Mouse (Mus musculus) liver, adult 2 months (tissue): Measurements from ENCODE around the gene Prickle3. TPM values are rescaled to one million over a fixed set of nuclear protein-coding genes. Genes with fewer than 3 reads are reported as not detected.

ENCODE experiments used
- DNase-seq: peaks from one replicate; pipeline ENCODE4 v3.0.0-alpha.2; 2011; ENCODE audit warnings: low read depth, low spot score; ENCODE audit errors: extremely low read depth
- H3K27ac ChIP-seq: fragments of 200-500 bp; replicated peaks from 2 replicates; pipeline ENCODE4 v1.5.1; 2012; ENCODE audit warnings: low read depth, mild to moderate bottlenecking, control low read depth, inconsistent platforms, low read length; ENCODE audit not compliant: insufficient read depth
- H3K27me3 ChIP-seq: fragments of 200-500 bp; 2 replicates; pipeline ENCODE4 v1.6.1; 2012; ENCODE audit warnings: mild to moderate bottlenecking, moderate library complexity, low read length, inconsistent platforms; ENCODE audit not compliant: control insufficient read depth, insufficient read depth
- H3K36me3 ChIP-seq: fragments of 200-500 bp; 2 replicates; pipeline ENCODE4 v1.6.1; 2012; ENCODE audit warnings: low read length, inconsistent platforms; ENCODE audit not compliant: control insufficient read depth, insufficient read depth
- H3K4me1 ChIP-seq: fragments of 200-500 bp; 2 replicates; pipeline ENCODE4 v1.6.1; 2011; ENCODE audit warnings: low read length; ENCODE audit not compliant: control insufficient read depth, insufficient read depth
- H3K4me3 ChIP-seq: fragments of 200-500 bp; 2 replicates; pipeline ENCODE4 v1.5.1; 2011; ENCODE audit warnings: low read depth, mild to moderate bottlenecking, control low read depth, low read length, moderate library complexity; ENCODE audit not compliant: insufficient read depth
- H3K79me2 ChIP-seq: fragments of 200-500 bp; 2 replicates; pipeline ENCODE4 v1.6.1; 2012; ENCODE audit warnings: inconsistent platforms, mild to moderate bottlenecking, low read length, moderate library complexity; ENCODE audit not compliant: control insufficient read depth, insufficient read depth
- H3K9ac ChIP-seq: fragments of 200-500 bp; 2 replicates; pipeline ENCODE4 v1.6.1; 2012; ENCODE audit warnings: low read depth, mild to moderate bottlenecking, control low read depth, inconsistent platforms, low read length
- CTCF ChIP-seq: fragments of 200-500 bp; IDR thresholded peaks from 2 replicates; pipeline ENCODE4 v1.5.1; 2011; ENCODE audit warnings: low read depth, low read length, control low read depth
- POLR2A ChIP-seq: fragments of 200-500 bp; IDR thresholded peaks from 2 replicates; pipeline ENCODE4 v1.6.1; 2011; ENCODE audit warnings: low read length, control low read depth; ENCODE audit not compliant: insufficient read depth; ENCODE audit errors: extremely low read depth
- WGBS: fragments of 180-500 bp; shearing (Covaris S2); methylation state at CpG from one replicate; pipeline ENCODE4 v1.1.7; 2018; 5-methylcytosine and 5-hydroxymethylcytosine counted together
- polyA plus RNA-seq: library from polyadenylated mRNA; depleted of rRNA; stranded (reverse); fragments of >200 nt; gene quantifications from 2 replicates; pipeline ENCODE4 v1.2.3, GENCODE M21; 2012
- total RNA-seq: library from RNA; depleted of rRNA; stranded (reverse); fragments of >200 nt; gene quantifications from 2 replicates; pipeline ENCODE4 v1.2.3, GENCODE M21; 2014

The Prickle3 gene
- total and polyA plus RNA-seq, 2 experiments = 2.0 to 6.8 TPM

GRCm38 (mm10) chrX:7635101-7635500 is 22.0 kb upstream of the Prickle3 start:
- H3K27ac ChIP-seq = no peak overlapping the region
- H3K9ac ChIP-seq = no peak overlapping the region
- H3K4me1 ChIP-seq = no peaks in the 10 kb centered on the region
- DNase-seq = no peak
- 57% methylated on average over 3 of the region's 3 CpGs for WGBS
- no peak overlapping the region for H3K4me3 ChIP-seq
- no peaks in the 10 kb centered on the region for H3K36me3 ChIP-seq
- H3K79me2 ChIP-seq = no peaks in the 10 kb centered on the region
- TF ChIP-seq POLR2A = no peak
- TF ChIP-seq CTCF = no peak
- H3K27me3 ChIP-seq = no peaks in the 10 kb centered on the region; the same call in 1 of the 2 replicates

GRCm38 (mm10) chrX:7638401-7639091 is 18.5 kb upstream of the Prickle3 start, which contains the start of gene Syp:
Gene Syp (plus strand): TSS chrX:7638471.
- Histone ChIP-seq H3K27me3 (no peaks in the 10 kb centered on the region; the same call in 1 of the 2 replicates), H3K4me1 (no peaks in the 10 kb centered on the region), H3K4me3 (peak within 1 kb of the TSS; percentile 35; the same call in 1 of the 2 replicates), H3K36me3 (no peaks in the 10 kb centered on the region), H3K9ac (no peak within 1 kb of the TSS), H3K27ac (no peak within 1 kb of the TSS), H3K79me2 (no peaks in the 10 kb centered on the region)
- 1% methylated on average over 40 of the region's 42 CpGs for WGBS
- DNase-seq = no peak
- no peak for TF ChIP-seq POLR2A
- TF ChIP-seq CTCF = no peak

GRCm38 (mm10) chrX:7639536-7640325 is 17.3 kb upstream of the Prickle3 start:
- no peaks in the 10 kb centered on the region for H3K4me1 ChIP-seq
- no peaks in the 10 kb centered on the region; the same call in 1 of the 2 replicates for H3K27me3 ChIP-seq
- WGBS = 13% methylated on average over 13 of the region's 13 CpGs
- TF ChIP-seq POLR2A (no peak), CTCF (no peak)
- H3K79me2 ChIP-seq = no peaks in the 10 kb centered on the region
- no peak overlapping the region for H3K9ac ChIP-seq
- no peak overlapping the region for H3K27ac ChIP-seq
- no peak for DNase-seq
- H3K4me3 ChIP-seq = no peak overlapping the region
- no peaks in the 10 kb centered on the region for H3K36me3 ChIP-seq

- no peak overlapping the region for H3K9ac ChIP-seq
Measured at GRCm38 (mm10) chrX:7640785-7641184, 16.3 kb upstream of the Prickle3 start.

GRCm38 (mm10) chrX:7645349-7645748 is 11.7 kb upstream of the Prickle3 start:
- Histone ChIP-seq H3K9ac (no peak overlapping the region), H3K4me1 (peaks cover 3% of the 10 kb centered on the region; the same call in 1 of the 2 replicates), H3K27me3 (no peaks in the 10 kb centered on the region), H3K27ac (no peak overlapping the region), H3K36me3 (no peaks in the 10 kb centered on the region), H3K4me3 (no peak overlapping the region), H3K79me2 (no peaks in the 10 kb centered on the region)
- WGBS = 11% methylated on average over 5 of the region's 5 CpGs
- TF ChIP-seq POLR2A = no peak
- TF ChIP-seq CTCF = peak; percentile 44; the same call in 1 of the 2 replicates
- peak; percentile 65 for DNase-seq

More at GRCm38 (mm10) chrX:7640785-7641184, 16.3 kb upstream of the Prickle3 start:
- H3K4me1 ChIP-seq = no peaks in the 10 kb centered on the region
- no peak for TF ChIP-seq CTCF
- TF ChIP-seq POLR2A = no peak
- 37% methylated on average over 11 of the region's 12 CpGs for WGBS
- H3K4me3 ChIP-seq = no peak overlapping the region
- no peaks in the 10 kb centered on the region; the same call in 1 of the 2 replicates for H3K27me3 ChIP-seq
- no peak overlapping the region for H3K27ac ChIP-seq
- no peaks in the 10 kb centered on the region for H3K36me3 ChIP-seq
- no peaks in the 10 kb centered on the region for H3K79me2 ChIP-seq
- DNase-seq = no peak
